Mouse (Mus musculus) WW6 (cell line): Measurements from ENCODE around the gene Cald1.
A peak's percentile ranks its signal among the peaks of the same experiment; 100 is the strongest.

Experiments
- DNase-seq: peaks from one replicate; pipeline ENCODE4 v3.0.0-alpha.2; 2013; ENCODE audit warnings: low read depth, low spot score

The Cald1 gene

GRCm38 (mm10) chr6:34598121-34599065, at the start of gene Cald1:
Gene Cald1 (plus strand): TSS chr6:34598500.
- peak; percentile 20 for DNase-seq

GRCm38 (mm10) chr6:34549017-34549416, 49.3 kb upstream of the Cald1 start:
- DNase-seq: no peak

- DNase-seq: no peak
Observed at GRCm38 (mm10) chr6:34552489-34553157, 45.7 kb upstream of the Cald1 start.

- DNase-seq: no peak
Observed at GRCm38 (mm10) chr6:34554291-34554997, 43.9 kb upstream of the Cald1 start.

- DNase-seq: no peak
Observed at GRCm38 (mm10) chr6:34559521-34559920, 38.8 kb upstream of the Cald1 start.

GRCm38 (mm10) chr6:34565176-34565880, 33.0 kb upstream of the Cald1 start:
- no peak for DNase-seq

GRCm38 (mm10) chr6:34567298-34567697, 31.0 kb upstream of the Cald1 start:
- no peak for DNase-seq

GRCm38 (mm10) chr6:34579504-34580068, 18.7 kb upstream of the Cald1 start:
- no peak for DNase-seq

GRCm38 (mm10) chr6:34583365-34583764, 14.9 kb upstream of the Cald1 start:
- DNase-seq: no peak

- DNase-seq: no peak
Observed at GRCm38 (mm10) chr6:34588066-34588465, 10.2 kb upstream of the Cald1 start.

- DNase-seq: no peak
Observed at GRCm38 (mm10) chr6:34590716-34591115, 7.6 kb upstream of the Cald1 start.

- DNase-seq: no peak
Observed at GRCm38 (mm10) chr6:34593353-34593752, 4.9 kb upstream of the Cald1 start.

- DNase-seq: no peak
Observed at GRCm38 (mm10) chr6:34597316-34597715, 984 bp upstream of the Cald1 start.

- no peak for DNase-seq
Observed at GRCm38 (mm10) chr6:34599171-34599570, 871 bp downstream of the Cald1 start.

GRCm38 (mm10) chr6:34599631-34600111, 1.4 kb downstream of the Cald1 start:
- DNase-seq: no peak

- no peak for DNase-seq
Observed at GRCm38 (mm10) chr6:34600850-34601249, 2.5 kb downstream of the Cald1 start.

GRCm38 (mm10) chr6:34602091-34602490, 3.8 kb downstream of the Cald1 start:
- no peak for DNase-seq

- DNase-seq: no peak
Observed at GRCm38 (mm10) chr6:34606407-34606806, 8.1 kb downstream of the Cald1 start.

- no peak for DNase-seq
Observed at GRCm38 (mm10) chr6:34608603-34609002, 10.3 kb downstream of the Cald1 start.

- DNase-seq: no peak
Observed at GRCm38 (mm10) chr6:34609892-34610829, 11.9 kb downstream of the Cald1 start.
